Mouse (Mus musculus) hindlimb bud, embryonic 11.5 days (tissue): ENCODE results near the gene 4430402I18Rik.

Experiments used
- DNase-seq: peaks from one replicate; pipeline ENCODE4 v3.0.0-alpha.2; 2012; ENCODE audit warnings: low read depth, low spot score; ENCODE audit errors: extremely low spot score

Gene 4430402I18Rik

DNA sequence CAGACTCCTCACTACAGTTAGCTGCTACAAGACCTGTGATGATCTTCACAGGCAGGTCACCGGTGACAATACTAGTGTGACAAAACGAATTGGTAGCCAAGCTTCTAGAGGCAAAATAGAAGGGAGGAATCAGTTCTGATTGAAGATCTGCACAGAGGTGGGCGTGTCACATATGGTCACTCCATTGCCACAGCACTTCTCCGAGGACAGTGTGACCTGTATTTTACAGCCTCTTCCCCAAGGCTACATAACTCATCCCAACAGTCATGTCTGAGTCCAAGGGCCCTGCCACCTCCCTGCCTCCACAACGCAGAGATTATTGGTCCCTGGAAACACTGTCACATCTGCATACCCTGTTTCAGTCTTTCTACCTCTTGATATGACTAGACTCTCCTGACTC, 1.6 kb upstream of the 4430402I18Rik start:
- no peak for DNase-seq

DNA sequence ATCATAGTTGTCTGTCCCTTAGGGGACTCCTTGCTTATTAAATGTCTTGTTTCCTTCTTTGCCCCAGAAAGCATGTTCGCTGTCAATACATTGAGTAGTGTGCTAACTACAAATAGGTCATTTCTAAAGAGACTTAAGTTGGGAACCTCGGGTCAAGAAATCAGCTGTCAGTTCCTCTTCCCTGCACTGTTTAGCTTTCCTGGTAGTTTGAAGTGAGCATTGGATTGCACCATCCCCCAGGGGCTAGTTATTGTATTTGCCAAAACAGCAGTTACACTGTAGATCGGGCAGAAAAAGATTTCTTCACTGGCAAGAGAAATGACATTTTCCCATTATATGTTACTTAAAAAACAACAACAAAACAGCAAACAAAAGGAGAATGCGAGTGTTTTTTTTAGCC, 578 bp upstream of the 4430402I18Rik start:
- no peak for DNase-seq

DNA sequence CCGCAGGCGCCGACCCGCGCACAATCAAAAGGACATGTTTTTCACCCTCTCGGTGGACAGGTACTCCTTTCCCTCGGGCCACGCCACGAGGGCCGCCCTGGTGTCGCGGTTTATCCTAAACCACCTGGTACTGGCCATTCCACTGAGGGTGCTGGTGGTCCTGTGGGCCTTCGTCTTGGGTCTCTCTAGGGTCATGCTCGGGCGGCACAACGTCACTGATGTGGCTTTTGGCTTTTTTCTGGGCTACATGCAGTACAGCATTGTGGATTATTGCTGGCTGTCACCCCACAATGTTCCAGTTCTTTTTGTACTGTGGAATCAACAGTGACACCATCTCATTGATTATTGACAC, 3.1 kb downstream of the 4430402I18Rik start:
- DNase-seq = no peak

DNA sequence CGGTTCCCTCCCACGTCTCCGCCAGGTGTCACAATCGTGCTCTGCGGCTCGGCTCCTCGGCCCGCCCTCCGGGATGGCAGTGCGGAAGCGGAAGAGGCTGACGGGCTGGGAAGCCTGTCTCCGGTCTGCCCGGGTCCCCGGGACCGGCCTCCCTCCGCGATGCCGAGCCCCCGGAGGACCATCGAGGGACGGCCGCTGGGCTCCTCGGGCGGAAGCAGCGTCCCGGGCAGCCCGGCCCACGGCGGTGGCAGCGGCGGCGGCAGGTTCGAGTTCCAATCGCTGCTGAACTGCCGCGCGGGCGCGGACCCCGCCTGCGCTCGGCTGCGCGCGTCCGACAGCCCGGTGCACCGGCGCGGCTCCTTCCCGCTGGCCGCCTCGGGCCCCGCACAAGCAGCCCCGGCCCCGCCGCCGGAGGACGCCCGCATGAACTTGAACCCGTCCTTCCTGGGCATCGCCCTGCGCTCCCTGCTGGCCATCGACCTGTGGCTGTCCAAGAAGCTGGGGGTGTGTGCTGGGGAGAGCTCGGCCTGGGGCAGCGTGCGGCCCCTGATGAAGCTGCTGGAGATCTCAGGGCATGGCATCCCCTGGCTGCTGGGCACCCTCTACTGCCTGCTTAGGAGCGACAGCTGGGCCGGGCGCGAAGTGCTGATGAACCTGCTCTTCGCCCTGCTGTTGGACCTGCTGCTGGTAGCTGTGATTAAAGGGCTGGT, 3.6 kb downstream of the 4430402I18Rik start, which contains the start of gene Plpp6:
Plpp6 (plus strand) TSS at position 112 of the 710 bp plus-strand sequence.
- no peak for DNase-seq

DNA sequence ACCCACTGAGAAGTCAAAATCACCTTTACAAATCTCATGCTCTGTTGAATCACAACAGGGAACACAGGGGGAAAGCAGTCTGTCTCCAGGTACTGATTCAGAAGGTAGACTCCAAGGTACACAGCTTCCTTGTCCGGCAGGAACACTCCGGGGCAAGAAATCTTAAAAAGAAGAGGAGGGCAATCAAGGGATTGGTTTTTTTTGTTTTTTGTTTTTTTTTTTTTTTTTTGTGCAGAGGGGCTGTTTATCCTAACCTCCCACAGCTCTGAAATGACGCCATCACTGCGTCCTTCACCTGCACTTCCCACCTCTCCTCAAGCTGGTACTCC, 4.1 kb downstream of the 4430402I18Rik start:
- no peak for DNase-seq

DNA sequence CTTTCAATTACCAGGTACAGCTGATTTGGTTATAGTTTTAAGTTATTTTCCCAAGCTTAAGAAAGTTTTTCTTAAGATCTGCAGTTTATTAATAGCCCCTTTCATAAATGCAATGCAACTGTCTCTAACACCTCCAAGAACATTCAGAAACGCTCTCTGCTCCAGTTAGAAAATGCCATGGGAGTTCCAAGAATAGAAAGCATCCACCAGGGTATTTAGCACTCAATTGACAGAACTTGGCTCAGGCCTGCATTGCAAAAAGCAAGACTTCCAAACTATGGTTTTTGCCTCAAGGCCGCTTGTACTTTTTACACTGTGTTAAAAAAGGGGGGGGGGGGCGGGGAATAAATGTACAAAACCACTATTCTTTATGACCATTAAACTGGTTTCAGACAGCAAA, 4.5 kb downstream of the 4430402I18Rik start:
- no peak for DNase-seq

DNA sequence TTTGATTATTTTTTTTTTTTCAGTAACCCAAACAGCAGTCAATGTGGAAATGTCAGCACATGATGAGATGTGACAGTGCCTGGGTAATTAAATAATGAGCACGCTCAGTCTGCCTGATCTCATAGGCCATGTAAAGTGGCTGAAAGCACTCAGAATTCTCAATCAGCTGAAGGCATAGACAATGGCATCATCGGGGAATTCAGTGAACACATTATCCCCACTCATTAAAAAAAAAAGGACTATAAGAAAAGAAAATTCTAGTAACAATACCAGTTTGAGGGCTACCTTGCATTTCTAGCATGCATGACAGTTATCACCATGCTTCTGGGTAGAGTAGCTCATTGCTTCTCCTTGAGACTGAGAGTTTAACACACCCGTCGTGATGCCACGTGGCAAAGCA, 16.3 kb downstream of the 4430402I18Rik start:
- DNase-seq = no peak

DNA sequence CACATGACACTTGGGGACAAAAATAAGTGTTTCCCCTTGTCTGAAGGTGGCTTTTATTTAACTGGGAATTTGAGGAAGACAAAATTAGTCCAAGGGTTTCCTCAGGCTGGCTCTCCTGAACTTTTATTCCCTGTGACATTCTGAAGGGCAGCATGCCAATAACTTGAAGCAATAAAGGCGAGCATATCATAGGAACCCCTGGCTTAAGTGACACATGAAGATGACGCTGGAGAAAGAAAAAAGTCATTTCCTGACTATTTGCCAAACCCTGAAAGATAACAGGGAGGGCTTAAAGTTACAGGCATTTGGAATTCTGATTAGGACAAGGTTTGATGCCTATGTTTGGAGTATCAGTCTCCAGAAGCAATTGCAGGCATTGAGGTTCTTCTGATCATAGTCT, 20.3 kb downstream of the 4430402I18Rik start:
- DNase-seq = no peak

DNA sequence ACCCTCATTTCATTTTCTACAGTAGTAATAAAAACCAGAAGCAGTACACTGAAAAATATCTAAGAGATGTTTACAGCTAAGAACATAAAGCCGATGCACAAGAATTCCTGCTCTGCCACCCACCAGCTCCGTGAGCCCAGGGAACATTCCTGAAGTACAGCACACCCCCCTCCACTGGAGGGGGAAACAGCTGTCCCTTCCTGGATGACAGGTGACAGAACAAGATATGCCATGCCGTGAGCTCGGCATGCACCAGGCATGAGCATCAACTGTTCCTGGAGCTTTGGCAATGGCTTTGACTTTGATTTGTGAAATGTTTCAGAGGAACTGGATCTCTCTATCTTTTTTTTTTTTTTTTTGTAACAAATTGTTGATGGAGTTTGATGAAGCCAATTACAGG, 20.8 kb downstream of the 4430402I18Rik start:
- no peak for DNase-seq

DNA sequence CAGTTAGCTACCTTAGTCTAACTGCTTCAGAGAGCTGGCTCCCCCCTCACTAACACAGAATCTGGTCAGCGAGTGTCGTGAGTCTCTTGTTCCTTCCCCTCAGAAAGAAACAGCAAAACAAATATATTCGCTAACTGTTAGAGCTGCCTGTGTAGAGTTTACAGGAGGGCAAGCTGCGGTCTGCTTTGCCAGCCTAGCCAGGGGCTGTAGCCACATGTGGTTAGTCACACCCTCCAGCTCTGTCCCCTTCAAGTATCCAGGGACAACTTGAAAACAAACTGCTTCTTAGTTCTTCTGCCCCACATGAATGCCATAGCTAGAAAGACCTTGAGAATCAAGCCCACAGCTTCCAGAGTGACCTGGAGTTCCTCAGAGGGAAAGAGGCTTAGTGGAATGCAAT, 26.3 kb downstream of the 4430402I18Rik start:
- DNase-seq = no peak

DNA sequence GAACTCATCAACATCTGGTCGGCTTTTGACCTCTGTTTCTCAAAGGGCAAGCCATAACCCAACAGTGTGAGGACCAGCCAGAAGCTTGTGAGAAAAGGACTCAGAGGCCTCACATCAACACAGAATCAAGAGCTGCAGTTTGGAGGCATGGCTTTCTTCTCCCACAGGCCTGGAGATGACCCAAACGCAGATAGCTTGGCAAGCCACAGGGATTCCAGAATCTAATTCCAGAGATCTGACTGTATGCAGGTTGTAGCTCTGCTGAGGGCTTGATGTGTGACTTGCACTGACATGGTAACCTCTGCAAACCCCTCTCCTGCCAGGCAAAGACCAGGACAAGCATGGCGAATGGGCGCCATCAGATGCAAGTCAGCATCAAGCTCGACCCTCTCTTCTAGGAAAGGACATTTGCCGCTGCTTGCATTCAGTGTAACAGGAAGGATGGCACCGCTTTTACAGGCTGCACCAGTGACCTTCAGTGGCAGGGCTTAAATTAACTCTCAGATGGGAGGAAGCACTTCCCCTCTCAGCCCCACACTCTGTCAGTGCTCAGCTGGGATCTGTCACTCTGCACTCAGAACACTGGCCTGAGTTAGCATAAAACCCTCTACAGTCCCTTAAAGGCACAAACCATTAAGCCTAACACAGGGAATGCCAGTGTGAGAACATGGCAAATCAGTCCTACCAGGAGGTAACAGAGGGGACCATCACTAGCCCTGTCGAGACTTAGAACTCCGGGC, 27.3 kb downstream of the 4430402I18Rik start:
- no peak for DNase-seq

DNA sequence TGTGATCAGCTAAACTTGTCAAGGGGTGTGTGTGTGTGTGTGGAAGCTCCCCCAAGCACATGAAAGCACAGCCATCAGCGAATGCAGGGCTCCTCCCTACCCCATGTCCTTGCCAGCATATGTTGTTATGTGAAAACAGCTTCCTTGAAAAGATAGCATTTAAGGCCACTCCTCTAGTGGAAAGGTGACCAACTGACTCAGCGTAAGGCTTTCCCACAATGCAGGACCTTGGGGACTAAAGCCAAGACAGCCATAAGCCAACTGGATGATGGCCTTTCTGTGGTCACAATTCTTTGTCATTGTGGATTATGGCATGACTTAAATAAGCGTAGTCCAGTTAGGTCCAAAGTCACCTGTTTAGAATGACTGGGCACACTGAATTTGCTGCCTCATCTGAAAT, 32.7 kb downstream of the 4430402I18Rik start:
- no peak for DNase-seq

DNA sequence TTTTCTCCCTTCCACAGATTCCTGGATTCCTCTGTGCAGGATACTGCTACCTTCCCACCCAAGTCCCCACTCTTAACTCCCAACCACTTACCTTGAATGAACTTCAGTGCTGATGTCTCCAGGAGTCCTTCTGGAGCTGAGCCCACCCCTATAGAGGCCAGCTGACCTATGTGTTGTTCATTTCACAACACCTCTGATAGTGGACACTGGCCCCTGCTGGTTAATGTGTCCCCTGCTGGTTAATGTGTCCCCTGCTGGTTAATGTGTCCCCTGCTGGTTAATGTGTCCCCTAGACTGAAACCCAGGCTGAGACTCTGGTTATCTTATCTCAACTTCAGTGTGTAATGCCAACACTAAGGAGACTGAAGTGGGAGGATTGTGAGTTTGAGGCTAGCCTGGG, 38.6 kb downstream of the 4430402I18Rik start:
- DNase-seq = no peak

DNA sequence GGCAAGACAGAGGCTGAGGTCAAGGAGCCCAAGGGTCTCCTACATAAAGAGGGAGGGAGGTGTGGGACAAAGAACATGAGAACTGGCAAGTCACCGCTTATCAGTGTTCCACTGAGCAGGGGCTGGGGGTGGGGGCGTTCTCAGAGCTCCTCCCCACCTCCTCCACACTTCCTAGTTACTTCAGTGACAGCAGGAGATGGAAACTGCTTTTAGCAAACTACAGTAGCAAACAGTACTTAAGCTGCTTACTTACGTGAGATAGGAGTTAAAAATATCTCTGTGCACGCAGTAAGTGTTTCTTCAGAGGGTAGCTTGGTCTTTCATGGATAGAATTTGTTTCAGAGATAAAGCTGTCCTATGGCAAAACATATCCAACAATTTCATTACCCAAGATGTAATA, 40.2 kb downstream of the 4430402I18Rik start:
- DNase-seq = no peak

DNA sequence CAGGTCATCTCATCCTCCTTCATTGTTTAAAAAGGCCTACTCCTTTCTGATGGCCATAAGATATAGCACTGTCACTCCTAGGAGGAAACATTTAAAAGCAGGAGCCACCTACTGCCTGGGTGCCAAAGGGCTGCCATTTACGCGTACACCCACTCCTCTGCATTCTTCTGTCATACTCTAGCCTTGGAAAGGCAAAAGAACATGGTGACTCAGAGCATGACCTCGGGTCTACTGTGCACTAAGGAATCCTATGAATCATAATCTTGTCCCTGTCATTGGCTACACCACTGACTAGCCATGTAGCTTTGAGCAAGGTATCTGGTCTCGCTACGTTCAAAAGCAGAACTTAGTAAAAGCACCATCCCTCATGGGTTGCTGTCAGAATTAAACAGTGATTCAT, 41.2 kb downstream of the 4430402I18Rik start:
- DNase-seq = no peak

DNA sequence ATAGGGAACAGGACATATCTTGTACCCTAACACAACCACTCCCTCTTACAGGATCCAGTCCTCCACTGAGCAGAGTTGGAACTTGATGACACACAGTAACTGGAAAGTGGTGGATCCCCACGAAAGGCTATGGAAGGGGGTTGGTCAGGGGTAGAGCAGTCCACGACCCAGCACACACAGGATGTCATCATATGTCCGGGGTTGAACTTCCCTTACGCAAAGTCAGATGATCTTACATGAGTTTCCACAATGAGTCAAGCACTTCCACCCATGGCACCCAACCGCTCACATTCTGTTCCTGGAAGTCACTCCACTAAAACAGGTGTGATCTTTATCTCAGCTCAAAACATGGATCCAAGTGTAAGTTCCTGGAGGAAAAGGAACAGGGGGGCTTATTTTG, 49.8 kb downstream of the 4430402I18Rik start:
- no peak for DNase-seq

DNA sequence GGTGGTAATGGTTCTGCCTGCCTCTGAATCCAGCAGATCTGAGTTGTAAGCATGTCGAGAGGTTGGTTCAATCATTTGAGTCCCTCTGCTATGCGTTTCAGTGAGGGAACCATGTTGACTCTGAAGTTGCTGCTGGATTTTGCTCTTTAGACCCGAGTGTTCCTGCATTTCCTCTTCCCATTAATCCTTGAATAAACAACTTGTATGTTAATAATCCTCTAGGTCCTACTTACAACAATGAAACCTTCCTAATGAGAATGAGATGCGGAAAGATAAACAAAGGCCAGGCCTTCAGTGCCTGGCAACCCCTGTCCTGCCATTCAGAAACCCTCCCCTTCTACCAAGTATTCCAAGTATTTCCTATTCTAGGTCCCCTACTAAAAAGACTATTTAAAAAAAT, 51.1 kb downstream of the 4430402I18Rik start:
- no peak for DNase-seq

DNA sequence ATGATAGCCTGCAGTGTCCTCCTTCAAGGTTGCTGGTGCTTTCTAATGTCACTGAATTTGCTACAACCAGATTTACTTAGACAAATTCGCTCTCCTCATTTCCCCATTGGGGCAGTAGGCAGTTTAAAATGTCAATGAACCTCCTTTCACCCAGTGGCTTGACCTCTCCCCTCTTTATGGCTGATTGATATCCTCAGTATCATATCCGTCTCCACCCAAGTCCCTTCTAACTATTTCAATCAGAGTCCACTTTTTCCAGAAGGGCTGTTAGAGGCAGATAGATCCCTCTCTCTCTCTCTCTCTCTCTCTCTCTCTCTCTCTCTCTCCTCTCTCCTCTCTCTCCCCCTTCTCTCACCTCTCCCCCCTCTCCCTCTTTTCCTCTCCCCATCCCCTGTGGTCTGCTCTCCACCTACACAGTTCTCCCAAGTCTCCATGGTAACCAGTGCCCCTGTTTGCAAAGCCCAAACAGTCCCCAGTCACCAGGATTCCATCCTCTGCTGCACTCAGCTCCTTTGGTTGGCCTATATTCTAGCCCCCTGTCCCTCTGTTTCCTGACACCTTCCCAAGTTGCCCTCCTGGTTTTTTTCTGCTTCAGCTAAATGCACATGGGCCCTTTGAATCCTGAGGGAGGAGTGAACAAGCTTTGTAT, 51.9 kb downstream of the 4430402I18Rik start:
- no peak for DNase-seq

DNA sequence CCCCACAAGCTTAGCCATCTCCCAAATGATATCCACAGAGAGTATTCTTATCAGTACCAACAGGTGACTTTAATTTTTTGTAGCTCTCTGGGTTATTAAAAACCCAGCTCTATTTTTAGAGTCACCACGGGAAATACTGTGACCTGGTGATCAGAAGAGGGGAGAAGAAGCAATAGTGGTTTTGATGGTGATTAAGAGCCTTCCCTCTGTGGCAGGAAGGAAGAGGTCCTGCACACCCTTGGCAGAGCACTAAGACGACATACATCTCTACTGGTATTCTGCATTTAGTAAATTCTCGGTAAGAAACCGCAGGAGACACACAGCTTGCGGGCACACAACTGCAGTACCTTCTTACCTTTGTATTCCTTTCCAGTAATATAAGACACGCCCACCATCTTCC, 53.0 kb downstream of the 4430402I18Rik start:
- DNase-seq = no peak

DNA sequence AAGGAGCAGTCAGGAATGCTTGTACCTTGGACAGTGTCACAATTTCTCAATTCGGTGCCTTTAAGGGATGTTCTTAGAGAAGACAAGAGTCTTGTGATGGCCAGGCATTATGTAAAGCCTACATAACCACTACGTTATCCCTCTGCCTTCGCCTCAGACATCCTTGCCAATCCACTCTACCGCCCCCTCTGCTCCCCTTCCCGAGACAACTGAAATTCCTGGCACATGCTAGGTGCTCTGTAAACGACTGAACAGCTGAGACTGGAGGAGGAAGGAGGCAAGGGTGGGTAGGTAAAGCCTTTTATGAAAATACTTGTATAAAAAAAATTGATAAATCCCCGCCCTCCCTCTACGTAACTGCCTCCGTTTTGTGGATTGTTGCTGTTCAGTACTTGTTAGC, 58.9 kb downstream of the 4430402I18Rik start:
- no peak for DNase-seq

DNA sequence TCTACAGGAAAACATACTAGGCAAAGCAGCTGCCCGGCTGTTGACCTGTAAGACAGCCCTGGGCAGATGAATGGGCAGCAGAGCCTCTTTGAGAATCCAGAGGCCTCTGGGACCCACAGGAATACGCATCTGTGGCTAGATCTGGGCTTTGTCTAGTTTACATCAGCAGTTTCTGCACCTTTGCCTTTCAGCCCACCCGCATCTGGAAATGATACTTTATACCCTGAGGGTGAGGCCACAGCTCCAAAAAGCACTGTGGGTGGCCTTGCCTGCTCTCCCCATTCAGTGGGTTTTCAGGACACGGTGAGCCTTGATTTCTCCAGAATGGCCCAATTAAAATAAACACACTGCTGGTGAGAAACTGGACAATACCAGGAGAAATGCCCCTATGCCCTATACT, 59.4 kb downstream of the 4430402I18Rik start:
- DNase-seq = peak; percentile 35

DNA sequence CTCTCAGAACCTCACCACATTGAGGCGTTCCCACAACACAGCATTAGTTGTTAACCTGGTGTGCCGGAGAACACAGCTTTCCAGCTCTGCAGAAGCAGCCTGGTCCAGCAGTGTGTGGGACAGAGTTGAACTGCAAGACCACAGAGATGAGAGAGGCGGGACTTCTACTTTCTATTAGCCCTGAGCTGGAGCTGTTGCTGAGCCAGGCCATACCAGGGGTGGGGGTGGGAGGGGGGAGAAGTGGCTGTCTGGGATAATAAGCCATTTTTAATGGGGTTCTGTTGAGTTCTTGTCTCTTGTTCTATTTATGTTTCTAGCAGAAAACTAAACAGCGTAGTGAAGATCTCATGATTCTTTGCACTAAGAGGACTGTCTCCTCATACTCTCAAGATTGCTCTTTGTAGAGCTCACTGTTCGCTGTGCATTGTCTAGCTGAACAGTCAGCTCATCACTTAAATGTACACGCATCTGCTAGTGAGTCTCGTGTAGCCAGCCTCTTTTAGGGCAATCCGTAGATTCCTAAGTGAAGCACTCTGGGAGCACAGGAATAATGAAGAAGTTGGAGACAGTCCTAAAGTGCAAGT, 64.0 kb downstream of the 4430402I18Rik start:
- no peak for DNase-seq
